Mouse (Mus musculus): Measurements from ENCODE around the gene Map2k7.

DNA sequence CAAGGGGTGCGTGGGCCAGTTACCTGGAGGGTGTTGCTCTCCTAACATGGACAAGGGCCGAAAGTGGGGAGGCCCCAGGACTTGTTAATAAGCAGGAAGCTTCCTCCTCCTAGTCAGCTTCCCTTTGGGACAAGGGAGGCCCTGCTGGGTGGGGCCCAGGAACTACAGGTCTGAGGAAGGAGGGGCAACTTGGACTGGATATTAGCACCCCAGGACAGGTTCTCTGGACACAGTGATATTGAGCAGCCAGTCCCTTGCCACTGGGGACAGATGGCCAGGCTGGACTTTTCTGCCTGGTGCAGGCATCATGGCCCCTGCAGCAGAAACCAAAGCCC is 31.6 kb upstream of the Map2k7 start:
- no peak for TF ChIP-seq POLR2A (IDR thresholded peaks at IDR 0.05; ENCODE audit: borderline replicate concordance, insufficient read depth, low read length)
- TF ChIP-seq CTCF (IDR thresholded peaks at IDR 0.05; ENCODE audit: borderline replicate concordance, insufficient read depth, low read depth, low read length) = no peak

Data from cerebellum, adult 2 months (tissue).